Mouse (Mus musculus) lung, adult 18-20 months (tissue): Measurements from ENCODE around the gene Grk5.

Source experiments
- DNase-seq, 2 experiments: peaks; one replicate each; pipeline ENCODE4 v3.0.0; 2022; ENCODE audit warnings: mixed read lengths in 2 of 2

Grk5 gene

GRCm38 (mm10) chr19:60979581-60979980 is 90.0 kb downstream of the Grk5 start:
- no peak for DNase-seq

DNA sequence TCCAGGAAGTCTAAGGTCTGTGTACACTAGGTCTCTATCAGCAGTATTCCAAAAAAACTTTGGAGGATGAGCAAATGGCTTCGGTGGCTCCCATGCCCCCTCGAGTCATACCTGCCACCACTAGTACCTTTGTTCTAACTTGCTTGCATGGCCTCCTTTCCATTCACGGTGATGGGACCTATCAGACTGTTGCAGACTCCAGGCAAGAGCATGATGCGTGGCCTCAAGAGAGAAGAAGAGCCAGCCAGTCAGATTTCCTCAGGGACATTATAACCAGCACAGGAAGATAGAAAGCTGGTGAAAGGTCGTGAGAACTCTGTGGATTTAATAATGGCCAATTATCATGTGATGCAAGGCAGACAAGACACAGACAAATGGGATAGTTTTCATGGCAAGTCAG is 91.8 kb downstream of the Grk5 start:
- DNase-seq, result no peak

DNA sequence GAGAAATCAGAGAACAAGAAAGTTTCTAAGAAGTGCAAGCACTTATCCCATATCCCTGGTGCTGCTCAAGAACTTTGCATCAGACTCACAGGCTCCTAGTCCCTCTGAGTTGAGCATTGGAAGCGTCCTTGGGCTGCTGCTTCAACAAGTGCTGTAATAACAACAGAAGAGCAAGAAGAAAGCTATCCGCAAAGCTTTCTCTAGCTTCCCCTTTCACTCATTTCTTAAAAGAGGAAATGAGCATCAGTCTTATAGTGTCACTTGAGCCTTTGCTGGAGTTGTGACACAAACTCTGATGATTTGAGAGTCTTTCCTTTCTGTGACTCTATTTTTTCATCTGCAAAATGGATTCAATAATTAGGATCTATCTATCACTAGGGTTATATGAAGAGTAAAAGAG is 92.3 kb downstream of the Grk5 start:
- DNase-seq, result no peak

DNA sequence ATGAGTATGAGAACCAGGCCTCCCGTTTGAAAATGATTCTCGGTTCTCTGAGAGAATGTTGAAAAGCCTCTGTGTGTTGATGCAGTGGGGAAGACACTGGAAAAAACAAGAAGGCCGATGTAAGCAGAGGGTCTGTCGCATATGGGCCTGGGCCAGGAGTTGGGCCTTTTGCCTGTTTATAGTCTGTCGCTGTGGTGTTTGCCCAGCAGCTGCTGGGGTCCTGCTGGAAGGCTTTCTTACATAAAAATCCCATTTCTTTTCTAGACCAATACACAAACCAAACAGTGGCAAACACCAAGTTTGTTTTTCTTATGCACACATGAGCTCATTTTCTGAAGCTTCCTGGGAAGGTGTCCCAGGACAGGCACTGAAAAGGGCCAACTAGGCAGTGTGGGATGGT is 100.2 kb downstream of the Grk5 start:
- DNase-seq, result no peak

DNA sequence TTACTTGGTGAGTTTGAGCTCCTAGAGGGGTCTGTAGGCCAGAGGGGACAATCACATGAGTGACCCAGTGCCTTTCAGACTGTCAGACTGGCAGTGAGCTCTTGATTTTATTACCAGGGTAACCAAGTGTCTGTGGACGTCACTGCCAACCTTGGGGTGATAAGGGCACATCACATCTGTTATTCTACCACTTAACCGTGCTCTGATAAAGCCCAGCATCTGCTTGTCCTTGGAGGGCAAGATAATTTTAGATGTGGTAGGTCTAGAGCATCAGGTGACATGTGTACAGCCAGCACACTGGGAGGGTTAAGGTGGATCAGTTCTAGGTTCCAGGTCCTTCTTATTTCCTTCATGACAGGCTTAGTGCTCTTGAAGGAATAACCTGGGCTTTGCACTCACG is 104.7 kb downstream of the Grk5 start:
- DNase-seq, result no peak

GRCm38 (mm10) chr19:60994845-60995244 is 105.3 kb downstream of the Grk5 start:
- no peak for DNase-seq

DNA sequence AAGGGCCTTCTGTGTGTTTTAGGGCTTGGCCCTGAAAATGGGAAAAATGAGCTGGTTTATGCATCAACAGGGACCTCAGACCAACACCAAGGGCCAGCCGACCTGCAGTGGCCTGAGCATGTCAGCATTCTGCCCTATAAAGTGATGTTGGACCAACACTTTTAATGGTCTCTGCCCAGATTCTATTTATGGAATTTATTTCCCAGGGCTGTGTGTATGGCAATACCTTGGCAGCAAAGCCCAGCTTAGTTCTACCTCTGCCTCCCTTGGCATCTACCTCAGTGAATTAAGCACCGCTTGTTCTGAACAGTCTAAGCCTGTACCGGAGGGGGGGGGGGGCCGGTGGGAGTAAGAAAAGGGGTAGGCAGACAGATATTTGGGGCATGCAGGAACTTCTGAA is 108.2 kb downstream of the Grk5 start:
- no peak for DNase-seq

DNA sequence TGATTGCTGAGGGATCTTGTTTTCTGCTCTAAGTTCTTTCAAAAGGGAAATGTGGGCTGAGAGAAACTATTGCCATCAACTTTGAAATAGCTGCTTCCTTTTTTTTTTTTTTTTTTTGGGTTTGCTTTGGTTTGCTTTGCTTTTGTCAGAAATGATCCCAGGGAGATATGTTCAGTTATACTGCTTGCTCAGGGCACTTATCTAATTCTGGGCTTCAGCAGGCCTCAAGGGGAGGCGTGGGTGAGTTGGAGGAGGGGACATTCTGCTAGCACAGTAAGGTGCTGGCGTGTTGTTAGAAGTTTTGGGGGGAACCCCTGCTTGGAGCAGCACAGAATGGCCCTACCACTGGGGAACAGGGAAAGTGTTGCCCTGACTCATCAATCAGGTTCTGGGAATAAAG is 110.1 kb downstream of the Grk5 start:
- no peak for DNase-seq

- no peak for DNase-seq
These were observed 111.4 kb downstream of the Grk5 start for GRCm38 (mm10) chr19:61000958-61001357.

- DNase-seq, result no peak
These were observed 119.7 kb downstream of the Grk5 start for GRCm38 (mm10) chr19:61009266-61009665.

DNA sequence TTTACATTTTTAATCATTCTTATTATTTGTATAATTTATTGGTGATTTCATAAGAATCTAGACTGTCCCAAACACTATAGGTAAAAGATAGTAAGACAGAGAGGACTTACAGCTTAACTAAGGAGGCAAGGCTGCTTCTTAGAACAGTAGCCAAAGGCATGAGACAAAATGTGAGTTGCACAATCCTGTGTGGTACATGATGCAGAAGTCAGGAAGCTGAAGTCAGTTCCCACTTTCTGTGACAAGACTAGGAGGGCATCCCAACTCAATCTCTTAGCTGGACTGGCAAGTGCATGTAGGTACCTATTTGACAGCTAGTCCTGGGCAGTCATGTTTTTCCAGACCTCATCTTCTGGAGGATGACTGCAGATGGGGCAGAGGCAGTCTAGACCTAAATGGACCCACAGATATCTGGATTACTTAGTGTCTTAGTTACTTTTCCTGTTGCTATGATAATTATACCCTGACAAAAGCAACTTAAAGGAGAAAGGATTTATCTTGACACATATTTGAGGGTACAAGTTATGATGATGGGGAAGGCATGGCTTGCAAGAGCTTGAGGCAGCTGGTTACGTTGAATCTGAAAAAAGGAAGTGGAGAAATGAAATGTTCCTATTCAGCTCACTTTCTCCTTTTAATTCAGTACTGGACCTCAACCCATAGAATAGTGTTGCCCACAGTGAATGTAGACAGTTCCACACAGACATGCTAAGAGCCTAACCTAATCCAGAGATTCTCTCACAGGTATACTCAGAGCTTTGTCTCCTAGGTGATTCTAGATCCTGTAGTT is 128.1 kb downstream of the Grk5 start:
- peak; percentile 10 to 33 for DNase-seq

DNA sequence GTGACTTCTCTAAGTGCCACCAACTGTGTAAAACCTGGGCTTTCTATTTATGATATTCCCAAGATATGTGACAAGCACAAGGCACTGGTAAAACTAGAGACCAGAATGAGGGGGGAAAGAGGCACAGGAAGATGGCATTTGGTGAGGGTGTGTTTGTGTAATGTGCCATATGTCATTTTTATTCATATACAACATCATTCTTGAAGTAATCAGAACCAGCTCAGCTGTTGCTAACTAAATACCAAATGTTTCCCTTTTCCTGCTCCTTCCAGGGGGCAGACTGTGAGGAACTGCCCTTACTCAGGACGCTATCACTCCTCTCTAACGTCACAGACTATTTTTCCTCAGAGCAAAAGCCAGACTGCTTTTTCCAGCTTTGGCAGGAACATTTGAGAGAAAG is 132.0 kb downstream of the Grk5 start:
- DNase-seq, result peak in 1 of 2 experiments; percentile 7

DNA sequence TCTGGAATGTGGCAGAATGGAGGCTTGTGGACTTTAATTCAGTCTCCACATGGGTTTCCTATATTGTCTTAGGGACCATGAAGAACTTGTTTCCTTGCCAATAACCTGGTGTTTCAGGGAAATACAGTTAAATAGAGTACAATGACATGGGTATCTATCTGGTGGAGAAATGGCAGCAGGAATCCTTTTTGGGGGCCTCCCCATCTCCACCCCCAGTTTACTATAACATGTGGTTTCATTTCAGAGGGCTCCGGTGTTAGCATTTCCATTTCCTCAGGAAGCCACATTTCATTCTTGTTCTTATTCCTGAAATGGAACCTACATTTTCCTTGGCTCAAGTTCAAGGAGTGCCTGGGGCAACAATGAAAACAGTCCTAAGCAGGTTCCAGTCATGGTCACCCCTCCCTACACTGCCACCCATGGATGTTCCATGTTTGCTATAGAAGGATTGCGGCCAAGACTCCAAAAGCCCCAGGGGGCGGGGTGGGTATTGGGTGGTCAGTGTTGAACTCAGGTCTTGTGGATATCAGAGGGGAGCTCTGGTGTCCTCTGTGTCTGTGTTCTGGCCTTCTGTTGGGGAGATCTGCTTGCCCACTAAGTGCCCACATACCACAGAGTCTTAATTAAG is 132.5 kb downstream of the Grk5 start:
- DNase-seq, result peak; percentile 9 to 10

DNA sequence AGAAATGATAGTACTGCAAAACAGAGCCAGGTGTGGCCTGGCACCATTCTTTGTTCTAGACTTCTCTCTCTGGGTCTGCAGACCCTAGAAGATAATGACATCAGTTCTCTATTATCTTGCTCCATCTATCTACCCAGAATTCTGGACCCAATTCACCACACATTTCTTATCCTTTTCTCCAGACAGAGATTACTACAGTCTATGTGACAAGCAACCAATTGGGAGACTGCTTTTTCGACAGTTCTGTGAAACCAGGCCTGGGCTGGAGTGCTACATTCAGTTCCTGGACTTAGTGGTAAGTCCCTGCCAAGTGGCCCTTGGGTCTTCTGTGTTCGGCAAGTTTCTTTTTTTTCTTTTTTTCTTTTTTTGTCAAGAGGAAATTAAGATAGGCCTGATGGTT is 142.0 kb downstream of the Grk5 start:
- DNase-seq, result no peak

GRCm38 (mm10) chr19:61039151-61039550 is 149.6 kb downstream of the Grk5 start:
- no peak for DNase-seq

- no peak for DNase-seq
These were observed 159.1 kb downstream of the Grk5 start for GRCm38 (mm10) chr19:61048646-61049045.

- peak; percentile 20 to 51 for DNase-seq
These were observed 159.9 kb downstream of the Grk5 start for GRCm38 (mm10) chr19:61049413-61049812.

- peak in 1 of 2 experiments; percentile 34 for DNase-seq
These were observed 161.6 kb downstream of the Grk5 start for GRCm38 (mm10) chr19:61051151-61051550.

DNA sequence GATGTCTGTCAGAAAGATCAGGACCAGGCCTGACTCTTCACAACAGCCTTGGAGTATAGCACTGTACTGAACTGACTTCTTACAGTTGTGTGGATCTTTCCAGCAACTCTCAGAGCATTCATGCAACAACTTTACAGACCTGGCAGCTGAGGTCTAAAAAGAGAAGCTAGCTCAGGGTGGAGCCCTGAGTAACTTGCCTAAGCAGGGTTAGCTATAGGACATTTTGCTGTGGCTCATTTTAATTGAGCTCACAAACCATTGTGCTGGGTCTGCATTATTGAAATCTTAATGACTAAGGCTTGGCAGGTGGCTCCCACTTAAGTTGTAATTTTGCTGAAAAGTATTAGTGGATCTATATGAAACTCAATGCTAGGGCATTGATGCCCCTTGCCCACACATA is 162.5 kb downstream of the Grk5 start:
- no peak for DNase-seq

- DNase-seq, result peak; percentile 14 to 25
These were observed 163.2 kb downstream of the Grk5 start for GRCm38 (mm10) chr19:61052786-61053185.

GRCm38 (mm10) chr19:61056783-61057410 is 167.3 kb downstream of the Grk5 start:
- no peak for DNase-seq

GRCm38 (mm10) chr19:61057581-61057980 is 168.0 kb downstream of the Grk5 start:
- peak; percentile 47 to 72 for DNase-seq

DNA sequence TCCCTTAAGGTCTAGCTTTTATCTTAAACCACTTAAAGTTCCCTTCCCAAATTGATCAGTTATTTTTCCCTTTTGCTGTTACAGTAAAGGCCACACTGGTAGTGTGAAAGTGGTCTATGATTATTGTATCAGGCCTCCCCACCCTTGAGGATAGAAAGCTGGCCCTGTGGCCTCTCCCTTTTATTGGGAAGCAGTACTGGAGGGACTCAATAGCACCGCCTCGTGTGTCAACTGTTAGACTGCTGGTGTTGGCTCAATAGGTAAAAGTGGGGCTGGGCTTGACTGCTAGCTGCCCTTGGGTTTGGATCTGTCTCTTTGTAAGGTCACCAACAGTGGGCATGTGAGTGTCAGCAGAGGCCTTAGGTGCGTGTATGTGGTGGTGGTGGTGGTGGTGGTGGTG is 174.8 kb downstream of the Grk5 start:
- peak in 1 of 2 experiments; percentile 37 for DNase-seq

DNA sequence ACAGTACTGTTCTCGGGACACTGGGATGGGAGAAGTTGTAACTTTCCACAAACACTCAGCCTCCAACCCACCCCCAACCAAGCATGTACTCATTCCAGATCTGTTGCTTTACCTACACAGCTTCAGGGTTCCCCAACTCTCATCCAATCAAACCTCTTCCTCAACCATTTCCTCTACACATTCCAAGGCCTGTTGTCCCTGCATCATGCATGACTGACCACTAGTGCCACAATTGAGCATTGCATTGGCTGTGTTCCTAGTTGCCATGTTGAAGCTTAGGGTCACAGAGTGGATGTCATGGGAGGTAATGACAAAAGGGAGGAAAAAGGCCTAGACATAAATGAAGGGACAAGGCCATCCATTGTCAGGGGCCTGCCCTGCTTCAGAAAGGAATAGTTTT is 175.5 kb downstream of the Grk5 start:
- peak; percentile 17 to 26 for DNase-seq
